Mouse (Mus musculus) cerebellum, adult 9-10 months (tissue): ENCODE measurements around the gene Slpi.
A peak's percentile ranks its signal among the peaks of the same experiment; 100 is the strongest.
"Not testable (repeated sequence)": the region's sequence is repeated elsewhere in the genome, so short reads cannot be mapped to it uniquely, and the experiment has no call there.

Source experiments
- DNase-seq: peaks from one replicate; pipeline ENCODE4 v3.0.0; 2022

Slpi gene

DNA sequence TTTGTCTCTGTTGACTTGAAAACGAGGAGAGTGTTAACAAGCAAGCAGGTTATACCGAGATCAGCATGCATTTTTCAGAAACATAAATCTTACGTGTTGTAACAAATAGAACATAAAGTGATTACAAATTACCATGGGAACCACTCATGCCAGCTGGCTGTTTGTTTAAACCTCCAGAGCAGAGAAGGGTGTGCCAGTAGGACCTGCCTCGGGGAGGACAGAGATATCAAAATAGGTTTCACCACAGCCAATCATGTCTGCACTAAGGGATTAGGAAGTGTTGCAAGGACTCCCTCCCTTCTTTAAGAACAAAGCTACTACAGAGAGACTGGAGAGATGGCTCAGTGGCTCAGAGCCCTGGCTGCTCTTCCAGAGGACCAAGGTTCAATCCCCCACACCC lies 15.7 kb downstream of the Slpi start:
- DNase-seq = no peak

DNA sequence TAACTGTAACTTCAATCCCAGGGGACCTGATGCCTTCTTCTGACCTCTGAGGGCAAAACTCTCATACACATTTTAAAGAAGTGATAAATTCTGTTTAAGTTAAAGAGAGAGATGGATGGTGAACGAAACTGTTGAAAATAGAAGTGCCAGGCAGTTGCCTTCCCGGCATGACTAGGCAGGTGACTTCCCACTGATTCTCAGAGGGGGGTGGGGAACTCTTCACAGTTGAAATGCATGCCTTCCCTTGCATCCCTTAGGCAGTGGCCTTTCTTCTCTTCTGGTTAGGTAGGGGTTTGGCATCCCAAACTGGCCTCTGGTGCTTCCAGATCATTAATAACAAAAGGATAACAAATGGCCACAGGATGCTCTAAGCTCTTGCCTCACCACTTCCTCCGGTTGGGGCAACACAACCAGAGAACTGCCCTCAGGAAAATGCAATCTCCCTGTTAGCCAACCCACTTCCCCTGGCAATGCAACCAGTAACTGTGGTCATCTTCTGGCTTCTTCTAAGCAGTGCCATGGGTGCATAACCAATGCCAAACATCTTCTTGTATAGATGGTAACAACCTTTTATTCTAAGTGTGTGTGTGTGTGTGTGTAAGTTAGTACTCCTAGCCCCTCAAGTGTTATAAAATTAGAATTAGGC lies 16.4 kb downstream of the Slpi start:
- no peak for DNase-seq

DNA sequence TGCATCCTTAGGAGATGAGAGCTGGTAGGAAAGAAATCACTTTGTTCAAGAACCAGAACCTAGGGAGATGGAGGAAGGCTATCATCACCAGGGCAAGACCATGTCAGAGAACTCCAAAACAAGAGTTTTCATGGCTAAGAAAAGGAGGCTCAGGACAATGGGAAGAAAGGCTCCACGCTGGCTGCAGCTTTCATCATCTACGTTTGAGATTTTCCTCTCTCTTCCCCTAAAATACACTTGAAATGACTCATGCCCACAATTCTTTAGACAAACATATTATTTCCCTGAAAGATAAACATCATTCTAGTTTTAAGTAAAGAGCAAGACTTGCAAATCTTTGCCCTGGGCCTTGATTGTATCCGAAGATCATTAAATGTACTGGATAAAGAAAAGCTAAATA lies 17.5 kb downstream of the Slpi start:
- no peak for DNase-seq

DNA sequence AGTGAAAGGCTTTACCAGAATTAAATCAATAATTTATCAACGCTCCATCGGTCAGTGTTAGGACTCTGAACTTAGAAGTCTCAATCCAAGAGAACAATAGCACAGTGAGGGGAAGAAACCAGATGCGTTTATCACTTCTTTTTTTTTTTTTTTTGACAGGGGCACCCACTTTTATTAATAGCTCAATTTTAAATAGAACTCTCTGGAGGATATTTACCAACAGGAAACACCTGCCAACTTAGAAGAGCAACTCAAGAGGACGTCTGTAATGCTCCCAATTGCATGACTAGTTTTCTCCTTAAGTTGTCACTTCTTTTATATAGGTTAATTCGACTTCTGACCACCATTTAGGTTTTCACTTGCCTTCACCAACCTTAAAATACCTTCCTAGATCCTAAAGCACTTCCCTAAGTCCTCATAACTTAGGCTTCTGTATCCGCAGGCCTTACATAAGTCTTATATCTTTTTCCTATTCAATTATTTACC lies 20.2 kb downstream of the Slpi start:
- DNase-seq = no peak

DNA sequence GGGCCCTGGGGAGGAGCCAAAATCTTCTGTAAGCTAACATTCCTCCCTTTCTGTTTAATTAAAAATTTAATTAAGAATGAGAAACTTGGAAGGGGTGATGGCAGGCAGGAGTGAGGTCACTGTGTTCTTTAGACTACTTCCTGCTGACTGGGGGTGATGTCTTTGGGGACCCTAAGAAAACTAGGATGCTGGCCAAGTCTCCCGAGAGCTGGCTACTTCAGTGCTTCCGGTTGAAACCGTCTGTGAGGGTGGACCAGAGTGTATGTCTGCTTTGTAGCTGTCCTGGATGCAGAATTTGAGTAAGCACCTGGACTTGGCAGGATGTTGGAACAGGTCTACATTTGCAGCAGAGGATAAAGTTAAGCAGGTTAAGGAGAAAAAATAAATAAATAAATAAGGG lies 21.9 kb downstream of the Slpi start:
- DNase-seq = no peak

DNA sequence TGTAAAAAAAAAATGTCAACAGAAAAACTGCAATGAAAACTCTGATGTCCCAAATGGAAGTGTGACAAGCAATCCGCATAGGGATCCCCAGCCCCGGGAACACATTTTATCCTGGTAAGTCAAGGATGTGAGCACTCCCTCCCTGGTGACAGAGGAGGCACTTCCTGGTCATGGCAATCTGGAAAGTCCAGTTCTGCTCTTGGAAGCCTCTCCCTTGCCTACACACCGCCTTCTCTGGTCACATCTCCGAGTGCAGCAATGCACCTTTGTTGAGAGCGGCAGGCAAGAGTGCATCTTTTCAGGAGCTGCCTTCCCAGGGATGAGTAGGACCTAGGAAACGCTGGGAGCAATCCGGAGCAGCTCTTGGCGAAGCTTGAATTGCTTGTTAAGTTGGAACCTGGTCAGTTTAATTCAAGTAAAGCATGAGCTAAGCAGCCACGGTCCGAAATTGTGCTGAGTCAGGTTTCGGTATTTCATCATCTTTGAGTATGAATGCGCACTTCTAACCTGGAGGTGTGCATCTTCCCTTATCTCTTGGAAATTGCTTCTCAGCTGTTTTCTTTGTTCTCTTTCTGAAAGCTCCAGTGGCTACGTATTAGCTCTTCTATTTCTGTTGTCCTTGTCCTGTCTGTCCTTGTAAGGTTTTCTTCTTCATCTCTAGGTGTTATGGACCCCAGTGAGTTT lies 27.8 kb downstream of the Slpi start:
- DNase-seq = no peak

DNA sequence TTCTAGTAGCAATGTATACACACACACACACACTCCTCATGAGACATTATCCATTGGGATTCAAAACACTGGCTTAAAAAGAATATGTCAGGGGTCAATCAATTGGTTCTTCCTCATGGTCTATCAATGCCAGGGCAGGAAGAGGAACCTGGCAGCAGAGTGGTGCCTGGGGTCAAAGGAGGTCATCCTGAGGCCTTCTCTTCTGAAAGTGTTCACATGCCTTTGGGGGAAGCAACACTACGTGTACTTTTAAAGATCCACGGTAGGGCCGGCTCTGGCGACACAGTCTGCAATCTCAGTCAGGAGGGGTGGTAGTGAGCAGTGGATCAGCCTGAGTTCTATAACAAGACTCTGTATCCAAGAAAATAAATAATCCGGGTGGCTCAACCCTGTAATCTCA lies 29.2 kb downstream of the Slpi start:
- DNase-seq = no peak

DNA sequence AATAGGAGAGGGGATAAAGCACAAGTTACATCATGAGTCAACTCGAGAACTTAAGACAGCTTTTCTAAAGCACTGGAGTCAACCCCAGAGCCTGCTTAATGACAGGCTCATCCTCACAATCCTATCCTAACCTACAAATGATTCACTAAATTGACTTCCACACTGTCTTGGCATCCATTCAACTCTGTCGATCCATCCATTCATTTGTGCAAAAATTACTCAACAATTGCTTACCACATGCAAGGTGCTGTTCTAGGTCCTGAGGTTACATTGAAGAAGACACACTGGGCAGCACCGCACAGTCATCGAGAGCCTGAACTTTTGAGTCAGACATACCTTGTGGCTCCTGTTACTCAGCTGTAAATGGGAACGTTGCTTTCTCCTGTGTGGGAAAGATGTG lies 29.9 kb downstream of the Slpi start:
- DNase-seq = no peak

DNA sequence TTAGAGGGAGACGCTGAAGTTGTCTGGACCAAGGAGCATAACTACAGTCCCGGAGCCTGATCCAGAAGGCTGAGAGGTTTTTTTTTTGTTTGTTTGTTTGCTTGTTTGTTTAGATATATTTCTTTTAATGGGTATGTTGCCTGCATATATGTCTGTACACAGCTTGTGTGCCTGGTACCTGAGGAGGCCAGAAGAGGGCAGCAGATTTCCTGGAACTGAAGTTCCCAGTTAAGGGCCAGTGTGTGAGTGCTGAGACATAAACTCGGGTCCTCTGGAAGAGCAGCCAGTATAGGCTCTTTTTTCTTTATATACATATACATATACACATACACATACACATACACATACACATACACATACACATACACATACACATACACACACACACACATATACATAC lies 30.5 kb downstream of the Slpi start:
- no peak for DNase-seq

DNA sequence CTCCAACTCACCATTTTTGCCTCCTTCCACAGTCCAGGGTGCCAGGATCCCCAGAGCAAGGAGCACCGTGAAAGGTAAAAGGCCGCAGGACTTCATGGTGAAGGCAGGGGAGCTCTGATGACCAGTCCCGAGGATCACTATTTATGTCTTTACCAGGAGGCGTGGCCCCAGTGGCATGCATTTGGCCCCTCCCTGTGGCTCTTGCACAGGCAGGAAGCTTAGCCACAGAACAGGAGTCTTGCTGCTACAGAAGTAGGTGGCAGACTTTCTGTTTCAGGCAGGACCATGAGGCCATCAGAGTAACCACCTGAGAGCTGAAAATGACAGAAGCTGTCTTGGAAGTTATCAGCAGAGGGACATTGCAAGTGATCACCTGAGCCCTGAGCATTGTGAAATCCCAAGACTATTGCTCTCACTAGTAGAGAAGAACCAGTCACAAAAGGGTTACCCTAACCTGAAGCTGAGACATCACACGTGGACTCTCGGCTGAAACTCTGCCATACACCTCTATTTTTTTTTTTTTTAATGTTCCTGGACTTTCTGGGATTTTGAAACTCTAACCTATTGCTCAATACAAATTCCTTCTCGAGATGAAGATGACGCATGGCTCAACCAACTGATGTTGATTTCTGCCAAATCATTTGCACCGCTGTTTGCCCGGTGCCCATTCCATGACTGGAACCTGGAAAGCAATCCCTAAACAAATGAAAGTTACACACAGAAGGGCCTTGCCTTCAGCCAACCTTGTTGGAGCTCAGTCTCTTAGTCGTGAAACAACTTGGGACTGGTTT lies 32.5 kb downstream of the Slpi start:
- no peak for DNase-seq

DNA sequence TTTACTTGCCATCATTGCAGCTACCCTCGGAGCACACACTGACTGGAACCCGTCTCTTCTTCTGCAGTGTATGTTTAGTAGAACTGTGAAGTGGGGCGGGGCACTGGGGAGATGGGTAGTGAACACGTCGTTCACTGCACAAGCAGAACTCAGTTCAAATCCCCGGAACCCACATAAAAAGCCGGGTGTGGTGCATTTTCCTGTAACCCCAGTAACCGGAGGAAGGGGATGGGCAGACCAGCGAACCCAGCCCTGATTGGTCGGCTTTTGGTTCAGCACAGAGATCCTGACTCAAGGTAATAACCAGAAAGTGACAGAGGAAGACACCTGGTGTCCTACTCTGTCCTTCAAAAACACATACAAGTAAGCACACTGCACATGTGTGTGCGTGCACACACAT lies 35.5 kb downstream of the Slpi start:
- DNase-seq = no peak

DNA sequence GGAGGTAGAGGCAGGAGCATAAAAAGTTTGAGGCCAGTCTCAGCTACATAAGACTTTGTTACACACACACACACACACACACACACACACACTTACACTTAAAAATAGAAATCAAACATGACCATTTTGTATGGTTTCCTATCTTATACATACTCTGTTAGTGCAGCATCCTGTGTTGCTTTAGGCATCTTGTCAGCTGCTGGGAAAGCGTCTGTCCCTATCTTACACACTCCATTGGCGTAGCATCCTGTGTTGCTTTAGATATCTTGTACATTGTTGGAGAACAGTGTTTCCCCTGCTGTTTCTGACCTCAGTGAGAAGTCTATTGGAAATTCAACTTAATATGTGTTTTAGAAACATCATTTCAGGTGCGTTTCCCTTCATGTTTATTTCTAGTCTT lies 36.2 kb downstream of the Slpi start:
- no peak for DNase-seq

DNA sequence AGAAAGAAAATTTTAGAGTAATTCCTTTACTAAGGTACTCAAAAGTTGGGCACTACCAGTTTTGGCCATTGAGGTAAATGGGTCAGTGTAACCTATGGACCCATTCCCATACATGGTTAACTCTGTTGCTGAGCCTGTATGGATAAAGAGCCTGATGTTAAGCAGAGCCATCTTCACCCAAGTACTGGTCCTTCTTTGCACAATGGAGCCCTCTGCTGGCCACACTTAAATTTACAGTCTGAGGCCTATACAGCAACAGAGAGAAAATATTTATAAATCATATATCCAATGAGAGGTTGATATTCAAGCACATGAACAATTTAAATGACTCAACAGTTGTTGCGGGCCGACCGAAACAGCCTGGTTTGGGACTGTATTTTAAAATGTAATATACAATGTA lies 39.9 kb downstream of the Slpi start:
- peak; percentile 2 for DNase-seq

DNA sequence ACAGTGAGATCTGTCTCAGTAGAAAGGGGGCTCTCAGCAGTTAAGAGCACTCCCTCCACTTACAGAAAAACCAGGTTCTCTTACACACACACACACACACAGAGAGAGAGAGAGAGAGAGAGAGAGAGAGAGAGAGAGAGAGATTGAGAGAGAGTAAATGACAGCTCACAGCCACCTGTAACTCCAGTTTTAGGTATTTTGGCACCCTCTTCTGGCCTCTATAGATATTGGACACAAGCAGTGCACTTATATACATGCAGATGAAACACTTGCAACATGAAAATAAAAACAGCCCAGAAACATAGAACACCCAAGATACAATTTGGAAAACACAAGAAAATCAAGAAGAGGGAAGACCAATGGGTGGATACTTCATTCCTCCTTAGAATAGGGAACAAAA lies 41.2 kb downstream of the Slpi start:
- not testable (repeated sequence) for DNase-seq

DNA sequence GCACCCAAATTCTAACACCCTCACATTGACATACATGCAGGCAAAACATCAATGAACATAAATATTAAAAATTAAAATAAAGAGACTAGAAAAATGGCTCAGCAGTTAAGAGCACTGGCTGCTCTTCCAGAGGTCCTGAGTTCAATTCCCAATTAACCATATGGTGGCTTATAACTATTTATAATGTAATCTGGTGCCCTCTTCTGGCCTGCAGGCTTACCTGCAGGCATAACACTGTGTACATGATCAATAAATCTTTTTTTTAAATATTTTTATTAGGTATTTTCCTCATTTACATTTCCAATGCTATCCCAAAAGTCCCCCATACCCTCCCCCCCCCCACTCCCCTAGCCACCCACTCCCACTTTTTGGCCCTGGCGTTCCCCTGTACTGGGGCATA lies 45.2 kb downstream of the Slpi start:
- DNase-seq = not testable (repeated sequence)

DNA sequence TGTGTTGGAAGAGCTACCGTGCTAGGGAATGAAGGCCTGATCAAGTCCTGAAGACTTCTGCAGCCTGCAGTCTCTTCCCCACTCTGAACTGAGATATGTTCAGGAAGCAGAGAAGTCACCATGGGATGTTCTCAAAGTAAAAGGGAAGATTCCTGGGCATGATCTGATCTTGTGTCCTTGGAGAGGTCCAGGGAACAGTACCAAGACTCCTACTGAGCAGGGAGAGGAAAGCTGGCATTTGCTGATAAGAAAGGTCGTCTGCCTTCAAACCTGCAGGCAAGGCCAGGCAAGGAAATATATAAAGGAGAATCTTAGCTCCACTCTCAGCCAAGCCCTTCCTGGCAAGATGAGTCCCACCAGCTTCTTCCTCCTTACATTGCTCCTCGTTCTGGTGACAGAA lies 56.5 kb downstream of the Slpi start, which contains the start of gene Svs5:
Gene Svs5 (plus strand): TSS at position 301 of the 400 bp plus-strand sequence.
- not testable (repeated sequence) for DNase-seq

DNA sequence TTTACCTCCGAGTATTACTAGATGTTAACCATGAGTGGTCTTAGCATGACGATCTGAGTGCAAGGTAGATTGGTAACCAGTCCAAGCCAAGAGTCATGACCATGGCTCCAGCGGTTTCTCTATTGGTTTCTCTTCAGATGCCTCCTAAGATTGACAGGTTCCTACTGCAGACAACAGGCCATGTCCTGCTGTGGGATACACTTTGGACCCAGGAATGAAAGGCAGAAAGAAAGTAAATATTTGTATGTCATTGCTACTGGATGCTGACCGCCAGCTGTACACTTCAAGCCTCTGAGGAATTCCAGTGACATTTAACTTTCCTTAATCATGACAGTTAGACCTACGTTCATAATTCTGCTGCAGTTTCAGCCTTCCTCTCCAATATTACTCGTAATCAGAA lies 67.9 kb downstream of the Slpi start:
- DNase-seq = no peak

DNA sequence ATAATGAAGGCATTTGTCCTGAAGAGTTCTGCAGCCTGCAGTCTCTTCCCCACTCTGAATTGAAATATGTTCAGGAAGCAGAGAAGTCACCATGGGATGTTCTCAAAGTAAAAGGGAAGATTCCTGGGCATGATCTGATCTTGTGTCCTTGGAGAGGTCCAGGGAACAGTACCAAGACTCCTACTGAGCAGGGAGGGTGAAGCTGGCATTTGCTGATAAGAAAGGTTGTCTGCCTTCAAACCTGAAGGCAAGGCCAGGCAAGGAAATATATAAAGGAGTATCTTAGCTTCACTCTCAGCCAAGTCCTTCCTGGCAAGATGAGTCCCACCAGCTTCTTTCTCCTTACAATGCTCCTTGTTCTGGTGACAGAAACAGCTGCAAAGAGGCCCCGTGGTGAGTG lies 72.4 kb downstream of the Slpi start, which contains the start of gene Svs6:
Gene Svs6 (plus strand): TSS at position 301 of the 400 bp plus-strand sequence.
- not testable (repeated sequence) for DNase-seq

DNA sequence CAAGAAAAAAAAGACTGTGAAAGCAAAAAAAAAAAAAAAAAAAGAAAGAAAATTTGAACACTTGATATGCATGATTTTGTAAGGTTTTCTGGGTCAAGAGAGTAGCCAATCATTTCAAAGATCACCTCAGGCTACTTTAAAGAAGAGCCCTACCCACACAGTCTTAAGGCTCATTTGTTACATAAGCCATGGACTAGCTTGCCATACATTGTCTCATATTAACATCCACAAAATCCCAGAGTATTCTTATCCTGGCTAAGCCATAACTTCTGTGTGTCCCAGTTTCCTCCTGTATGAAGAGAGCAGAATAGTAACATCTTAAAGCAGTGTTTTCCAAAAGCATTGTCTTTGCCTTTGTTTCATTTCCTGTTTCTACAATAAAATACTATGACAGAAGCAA lies 73.4 kb downstream of the Slpi start:
- DNase-seq = not testable (repeated sequence)

DNA sequence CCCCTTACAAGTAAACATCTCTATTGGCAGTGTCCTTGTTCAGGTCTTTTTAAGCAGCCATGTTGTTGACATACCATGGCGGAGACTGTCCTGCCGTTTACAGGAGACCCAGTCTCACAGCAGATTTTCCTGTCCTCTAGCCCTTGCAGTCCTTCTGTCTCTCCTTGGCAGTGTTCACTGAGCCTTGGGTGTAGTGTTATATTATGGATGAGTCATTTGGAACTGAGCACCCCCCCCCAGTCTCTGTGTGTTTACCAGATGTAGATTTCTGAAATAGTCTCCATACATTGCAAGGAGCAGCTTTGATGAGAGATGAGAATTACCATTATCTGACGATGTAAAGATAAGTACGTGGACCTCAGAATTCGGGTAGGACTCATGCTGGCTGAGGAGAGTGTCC lies 76.3 kb downstream of the Slpi start:
- DNase-seq = no peak
